Mouse (Mus musculus) kidney, postnatal 25 days (tissue): ENCODE data around the gene Ifi203.
A peak's percentile ranks its signal among the peaks of the same experiment; 100 is the strongest.
"Not testable (repeated sequence)": the region's sequence is repeated elsewhere in the genome, so short reads cannot be mapped to it uniquely, and the experiment has no call there.

Source experiments
- DNase-seq, 2 experiments: peaks; one replicate each; pipeline ENCODE4 v3.0.0; 2021; ENCODE audit warnings: mixed read lengths in 2 of 2

Ifi203 gene

GRCm38 (mm10) chr1:173887026-173887787 lies 55.3 kb downstream of the Ifi203 start:
- DNase-seq = not testable (repeated sequence)

GRCm38 (mm10) chr1:173880004-173880666 lies 62.3 kb downstream of the Ifi203 start:
- DNase-seq = peak; percentile 33 to 44

GRCm38 (mm10) chr1:173879225-173879987 lies 63.1 kb downstream of the Ifi203 start:
- DNase-seq = not testable (repeated sequence)

- not testable (repeated sequence) for DNase-seq
These were observed 64.2 kb downstream of the Ifi203 start for GRCm38 (mm10) chr1:173878264-173878663.

GRCm38 (mm10) chr1:173877125-173877524 lies 65.3 kb downstream of the Ifi203 start:
- DNase-seq = not testable (repeated sequence)
